Mouse (Mus musculus): ENCODE measurements around the gene Rrm1. TPM values are rescaled to one million over a fixed set of nuclear protein-coding genes. Genes with fewer than 3 reads are reported as not detected.

Rrm1 gene
- polyA plus RNA-seq, 1 experiment, result 46.1 TPM

DNA sequence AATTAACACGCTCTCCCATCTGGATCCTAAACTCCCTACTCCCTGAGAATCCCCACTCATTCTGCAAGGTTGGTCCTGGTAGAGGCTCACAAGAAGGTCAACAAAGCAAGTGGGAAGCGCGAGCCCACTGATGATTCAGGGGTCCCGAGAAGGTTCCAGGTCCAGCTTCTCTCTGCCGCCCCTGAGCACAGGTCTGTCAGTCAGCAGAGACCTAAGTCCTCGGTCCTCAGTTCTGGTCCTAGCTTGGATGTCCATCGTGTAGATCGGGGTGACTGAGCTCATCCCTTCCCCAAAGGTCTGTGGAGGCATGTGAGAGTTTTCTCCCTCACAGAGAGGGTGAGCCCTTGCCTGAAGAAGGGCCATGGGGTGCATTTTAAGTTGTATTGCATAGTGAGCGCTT is 66.6 kb downstream of the Rrm1 start:
- no peak for DNase-seq (ENCODE audit: low read depth)
- no peak for TF ChIP-seq CTCF (IDR thresholded peaks at IDR 0.05; ENCODE audit: borderline replicate concordance, extremely low read depth, insufficient read depth, insufficient read length)
- no peak for TF ChIP-seq POLR2A (IDR thresholded peaks at IDR 0.05; ENCODE audit: borderline replicate concordance, extremely low read depth, insufficient read depth, insufficient read length, poor library complexity, severe bottlenecking)

DNA sequence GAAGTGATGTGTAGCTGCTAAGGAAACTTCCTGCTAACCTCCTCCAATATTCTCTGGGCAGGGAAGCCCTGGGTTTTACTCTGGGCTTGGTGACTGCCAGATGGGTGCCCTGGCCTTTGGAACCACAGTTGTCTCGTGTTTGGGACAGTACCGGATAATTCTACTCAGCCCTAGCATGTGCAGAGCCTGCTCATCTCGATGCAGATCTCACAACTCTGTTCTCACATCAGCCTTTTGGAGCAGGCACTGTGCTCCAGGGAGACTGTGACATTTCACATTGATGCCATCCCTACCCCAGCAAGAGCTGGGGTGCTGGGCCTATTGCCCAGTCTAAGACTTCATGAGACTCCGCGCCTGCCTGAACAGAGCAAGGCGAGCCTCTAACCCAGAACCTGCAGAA is 67.2 kb downstream of the Rrm1 start:
- no peak for TF ChIP-seq POLR2A (IDR thresholded peaks at IDR 0.05; ENCODE audit: borderline replicate concordance, extremely low read depth, insufficient read depth, insufficient read length, poor library complexity, severe bottlenecking)
- TF ChIP-seq CTCF (IDR thresholded peaks at IDR 0.05; ENCODE audit: borderline replicate concordance, extremely low read depth, insufficient read depth, insufficient read length), result no peak
- DNase-seq (ENCODE audit: low read depth), result no peak

DNA sequence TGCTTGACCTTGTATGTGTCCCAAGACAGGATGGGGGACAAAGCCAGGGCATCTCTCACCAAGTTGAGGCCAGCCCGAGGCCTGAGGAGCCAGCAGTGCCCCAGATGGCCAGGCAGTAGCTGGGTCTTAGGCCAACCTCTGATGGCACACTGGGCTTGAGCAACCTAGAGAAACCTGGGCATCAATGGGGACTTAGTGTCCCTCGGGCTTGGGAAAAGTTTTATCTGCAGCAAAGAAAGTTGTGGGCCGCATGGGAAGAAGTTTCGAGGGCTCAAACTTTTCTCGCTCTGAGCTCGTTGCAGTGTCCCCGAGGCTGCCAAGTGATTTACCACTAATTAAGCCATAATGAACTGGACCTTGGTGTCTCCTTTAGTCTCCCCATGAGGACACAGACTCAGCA is 68.2 kb downstream of the Rrm1 start:
- DNase-seq (ENCODE audit: low read depth), result no peak
- TF ChIP-seq CTCF (IDR thresholded peaks at IDR 0.05; ENCODE audit: borderline replicate concordance, extremely low read depth, insufficient read depth, insufficient read length), result no peak
- no peak for TF ChIP-seq POLR2A (IDR thresholded peaks at IDR 0.05; ENCODE audit: borderline replicate concordance, extremely low read depth, insufficient read depth, insufficient read length, poor library complexity, severe bottlenecking)

DNA sequence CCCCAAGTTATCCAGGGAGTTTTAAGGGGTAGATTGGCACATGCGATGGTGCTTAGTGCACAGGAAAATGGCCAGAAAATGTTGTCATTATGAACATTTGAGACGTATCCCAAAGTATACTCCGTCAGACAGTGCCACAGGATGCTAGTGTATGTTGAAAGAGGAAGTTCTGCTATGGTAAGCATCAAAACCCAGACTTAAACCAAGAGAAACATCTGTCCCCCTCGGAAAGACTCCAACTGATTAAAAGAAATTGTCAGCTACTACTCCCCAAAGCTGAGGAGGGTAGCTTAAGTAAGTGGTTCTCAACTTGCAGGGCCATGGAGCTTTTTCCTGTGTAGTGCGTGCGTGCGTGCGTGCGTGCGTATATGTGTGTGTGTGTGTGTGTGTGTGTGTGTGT is 70.4 kb downstream of the Rrm1 start:
- DNase-seq (ENCODE audit: low read depth), result no peak
- TF ChIP-seq POLR2A (IDR thresholded peaks at IDR 0.05; ENCODE audit: borderline replicate concordance, extremely low read depth, insufficient read depth, insufficient read length, poor library complexity, severe bottlenecking), result no peak

DNA sequence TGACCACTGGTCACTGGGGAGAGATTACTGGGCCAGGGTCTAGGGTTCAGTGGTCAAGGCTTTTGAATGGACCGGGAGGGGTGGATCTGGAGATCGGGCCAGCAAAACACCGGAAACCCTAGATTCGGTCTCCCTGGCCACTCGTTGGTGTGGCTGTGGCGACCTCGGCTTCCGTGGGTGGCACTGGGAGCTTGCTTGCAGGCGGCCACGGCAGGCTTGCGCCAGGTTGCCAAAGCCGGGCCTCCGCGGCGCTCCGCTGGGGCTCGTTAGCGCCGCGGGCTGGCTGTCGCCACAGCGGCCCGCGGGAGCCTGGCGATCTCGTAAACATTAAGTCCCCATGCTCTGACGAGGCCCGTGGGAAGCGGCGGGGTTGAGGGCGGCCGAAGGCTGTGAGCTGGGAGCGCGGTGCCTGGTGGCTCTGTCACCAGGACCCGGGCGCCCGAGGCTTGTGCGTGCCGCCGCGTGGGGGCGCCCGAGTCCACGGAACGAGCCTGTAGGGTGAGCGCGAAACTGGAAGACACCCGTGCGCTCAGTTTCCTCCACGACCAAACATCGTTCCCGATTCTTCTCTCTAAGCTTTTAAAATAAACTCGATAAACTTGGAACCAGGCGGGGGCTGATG is 71.4 kb downstream of the Rrm1 start:
- peak; percentile 90 for DNase-seq (ENCODE audit: low read depth)
- TF ChIP-seq CTCF (IDR thresholded peaks at IDR 0.05; ENCODE audit: borderline replicate concordance, extremely low read depth, insufficient read depth, insufficient read length) (peak; percentile 86), POLR2A (IDR thresholded peaks at IDR 0.05; ENCODE audit: borderline replicate concordance, extremely low read depth, insufficient read depth, insufficient read length, poor library complexity, severe bottlenecking) (no peak)

DNA sequence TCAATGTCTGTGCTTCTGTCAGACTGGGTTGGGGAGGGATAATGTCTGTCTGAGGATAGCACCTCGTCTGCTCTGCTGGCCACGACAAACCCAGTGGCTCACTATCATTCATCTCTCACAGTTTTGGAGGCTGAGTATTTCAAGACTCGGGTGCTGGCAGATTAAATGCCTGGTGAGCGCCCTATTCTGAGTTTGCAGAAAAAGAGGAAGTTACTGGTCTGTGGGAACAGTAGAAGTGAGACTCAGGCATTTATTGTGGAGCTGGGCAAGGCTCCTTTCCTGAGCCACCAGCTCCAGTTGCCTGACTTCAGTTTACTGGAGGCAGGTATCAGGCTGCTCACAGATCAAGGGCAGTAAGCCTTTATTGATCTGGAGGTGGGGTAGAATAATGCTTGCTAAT is 72.6 kb downstream of the Rrm1 start:
- TF ChIP-seq POLR2A (IDR thresholded peaks at IDR 0.05; ENCODE audit: borderline replicate concordance, extremely low read depth, insufficient read depth, insufficient read length, poor library complexity, severe bottlenecking) (no peak), CTCF (IDR thresholded peaks at IDR 0.05; ENCODE audit: borderline replicate concordance, extremely low read depth, insufficient read depth, insufficient read length) (no peak)
- no peak for DNase-seq (ENCODE audit: low read depth)

DNA sequence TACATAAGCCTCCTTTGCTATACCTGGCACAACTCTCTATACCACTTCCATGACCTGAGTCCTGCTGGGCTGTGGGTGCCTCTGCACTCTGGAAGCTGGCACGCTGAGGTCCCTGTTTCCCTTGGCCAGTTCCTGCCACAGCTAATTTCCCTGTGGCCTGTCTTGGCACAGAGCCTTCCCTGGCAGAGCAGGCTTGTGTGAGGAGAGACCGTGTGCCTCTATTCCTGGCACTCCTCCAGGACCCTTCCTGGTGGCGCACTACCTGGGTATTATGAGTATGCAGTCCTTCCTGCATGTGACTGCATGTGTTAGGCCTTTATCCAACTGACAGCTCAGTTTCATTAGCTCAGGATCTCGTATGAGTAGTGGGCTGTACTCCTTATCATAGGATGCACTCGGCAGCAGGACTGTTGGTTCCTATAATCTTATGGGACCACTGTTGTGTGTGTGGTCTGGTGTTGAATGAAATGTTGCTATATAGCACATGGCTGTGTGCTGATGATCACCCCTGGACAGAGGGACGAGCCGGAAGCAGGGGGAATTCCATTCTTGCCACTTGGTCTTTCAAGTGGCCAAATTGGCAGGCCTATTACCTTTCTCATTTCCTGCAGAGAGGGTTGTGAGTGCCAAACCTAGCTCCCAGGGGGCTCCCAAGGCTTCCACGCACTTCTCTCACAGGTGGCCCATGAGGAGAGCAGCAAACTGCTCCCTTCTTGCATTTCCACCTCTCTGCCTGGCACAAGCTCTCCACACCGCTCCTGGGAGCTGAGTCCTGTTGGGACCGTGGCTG is 75.0 kb downstream of the Rrm1 start:
- DNase-seq (ENCODE audit: low read depth), result peak; percentile 70
- no peak for TF ChIP-seq POLR2A (IDR thresholded peaks at IDR 0.05; ENCODE audit: borderline replicate concordance, extremely low read depth, insufficient read depth, insufficient read length, poor library complexity, severe bottlenecking)
- no peak for TF ChIP-seq CTCF (IDR thresholded peaks at IDR 0.05; ENCODE audit: borderline replicate concordance, extremely low read depth, insufficient read depth, insufficient read length)

DNA sequence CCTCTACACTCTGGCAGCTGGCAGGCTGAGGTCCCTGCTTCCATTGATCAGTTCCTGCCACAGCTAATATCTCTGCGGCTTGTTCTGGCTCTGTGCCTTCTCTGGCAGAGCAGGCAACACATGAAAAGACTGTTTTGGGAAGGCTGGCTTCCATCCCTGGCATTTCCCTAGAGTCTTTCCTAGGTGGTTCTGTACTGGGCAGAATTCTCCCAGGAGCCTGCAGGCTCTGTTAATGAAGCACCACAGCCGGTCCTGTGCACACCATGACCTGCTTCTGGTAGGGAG is 75.5 kb downstream of the Rrm1 start:
- TF ChIP-seq CTCF (IDR thresholded peaks at IDR 0.05; ENCODE audit: borderline replicate concordance, extremely low read depth, insufficient read depth, insufficient read length), result no peak
- no peak for TF ChIP-seq POLR2A (IDR thresholded peaks at IDR 0.05; ENCODE audit: borderline replicate concordance, extremely low read depth, insufficient read depth, insufficient read length, poor library complexity, severe bottlenecking)
- DNase-seq (ENCODE audit: low read depth), result peak; percentile 80

Other genes starting within 250 kb of the Rrm1 start
- gene Nup98, start 231.5 kb upstream of the Rrm1 start, polyA plus RNA-seq (2012; rRNA removed), result 18.7 and 26.0 TPM in 2 replicates
- 59.4 and 67.0 TPM in 2 replicates for gene Pgap2, start 231.5 kb upstream of the Rrm1 start, polyA plus RNA-seq (2012; rRNA removed)
- gene Rhog, start 185.6 kb upstream of the Rrm1 start, polyA plus RNA-seq (2012; rRNA removed), result 12.5 and 18.0 TPM in 2 replicates
- 18.6 and 22.9 TPM in 2 replicates for gene Stim1, start 173.9 kb upstream of the Rrm1 start, polyA plus RNA-seq (2012; rRNA removed)
- gene Olfr543, start 40.0 kb downstream of the Rrm1 start, polyA plus RNA-seq (2012; rRNA removed), result not detected in 2 replicates
- not detected in 2 replicates for gene Olfr544, start 46.6 kb downstream of the Rrm1 start, polyA plus RNA-seq (2012; rRNA removed)
- not detected in 2 replicates for gene Olfr545, start 57.9 kb downstream of the Rrm1 start, polyA plus RNA-seq (2012; rRNA removed)
- not detected in 2 replicates for gene Olfr547, start 93.1 kb downstream of the Rrm1 start, polyA plus RNA-seq (2012; rRNA removed)
- gene Olfr548-ps1, start 99.2 kb downstream of the Rrm1 start, polyA plus RNA-seq (2012; rRNA removed), result not detected in 2 replicates
- gene Olfr549, start 108.2 kb downstream of the Rrm1 start, polyA plus RNA-seq (2012; rRNA removed), result not detected in 2 replicates
- gene Trim21, start 123.8 kb downstream of the Rrm1 start, polyA plus RNA-seq (2012; rRNA removed), result 1.3 and 1.5 TPM in 2 replicates
- gene Olfr550, start 129.7 kb downstream of the Rrm1 start, polyA plus RNA-seq (2012; rRNA removed), result not detected in 2 replicates
- gene Olfr551, start 150.2 kb downstream of the Rrm1 start, polyA plus RNA-seq (2012; rRNA removed), result not detected in 2 replicates
- not detected in 2 replicates for gene Olfr552, start 156.1 kb downstream of the Rrm1 start, polyA plus RNA-seq (2012; rRNA removed)
- gene Olfr553, start 176.5 kb downstream of the Rrm1 start, polyA plus RNA-seq (2012; rRNA removed), result not detected in 2 replicates
- not detected in 2 replicates for gene Olfr554, start 196.7 kb downstream of the Rrm1 start, polyA plus RNA-seq (2012; rRNA removed)
- gene Olfr555, start 217.1 kb downstream of the Rrm1 start, polyA plus RNA-seq (2012; rRNA removed), result not detected in 2 replicates
- not detected in 2 replicates for gene Olfr556, start 223.2 kb downstream of the Rrm1 start, polyA plus RNA-seq (2012; rRNA removed)
- gene Trim68, start 245.6 kb downstream of the Rrm1 start, polyA plus RNA-seq (2012; rRNA removed), result 11.1 and 14.2 TPM in 2 replicates